Mouse (Mus musculus): Measurements from ENCODE around the gene Npc2.

Npc2 gene

GRCm38 (mm10) chr12:84772726-84773441 is at the start of gene Npc2, which contains the start of gene Isca2:
Gene Npc2 (minus strand): TSS chr12:84773152.
Gene Isca2 (plus strand): TSS chr12:84773251.
- in situ Hi-C loops (cut with MboI; ENCODE audit: low sequenced_read_pairs): no loop called here

- in situ Hi-C loops (cut with MboI; ENCODE audit: low sequenced_read_pairs): no loop called here
Measured at GRCm38 (mm10) chr12:84819236-84820168, 46.5 kb upstream of the Npc2 start.

- in situ Hi-C loops (cut with MboI; ENCODE audit: low sequenced_read_pairs): no loop called here
Measured at GRCm38 (mm10) chr12:84818496-84818895, 45.5 kb upstream of the Npc2 start.

- in situ Hi-C loops (cut with MboI; ENCODE audit: low sequenced_read_pairs): no loop called here
Measured at GRCm38 (mm10) chr12:84814663-84815325, 41.8 kb upstream of the Npc2 start.

- in situ Hi-C loops (cut with MboI; ENCODE audit: low sequenced_read_pairs): no loop called here
Measured at GRCm38 (mm10) chr12:84813773-84814172, 40.8 kb upstream of the Npc2 start.

- in situ Hi-C loops (cut with MboI; ENCODE audit: low sequenced_read_pairs): no loop called here
Measured at GRCm38 (mm10) chr12:84812004-84812403, 39.1 kb upstream of the Npc2 start.

- in situ Hi-C loops (cut with MboI; ENCODE audit: low sequenced_read_pairs): no loop called here
Measured at GRCm38 (mm10) chr12:84811510-84811909, 38.6 kb upstream of the Npc2 start.

- in situ Hi-C loops (cut with MboI; ENCODE audit: low sequenced_read_pairs): no loop called here
Measured at GRCm38 (mm10) chr12:84810810-84811209, 37.9 kb upstream of the Npc2 start.

- in situ Hi-C loops (cut with MboI; ENCODE audit: low sequenced_read_pairs): no loop called here
Measured at GRCm38 (mm10) chr12:84809033-84809432, 36.1 kb upstream of the Npc2 start.

GRCm38 (mm10) chr12:84807351-84807750 is 34.4 kb upstream of the Npc2 start:
- in situ Hi-C loops (cut with MboI; ENCODE audit: low sequenced_read_pairs): no loop called here

- in situ Hi-C loops (cut with MboI; ENCODE audit: low sequenced_read_pairs): no loop called here
Measured at GRCm38 (mm10) chr12:84806726-84807125, 33.8 kb upstream of the Npc2 start.

GRCm38 (mm10) chr12:84806010-84806409 is 33.1 kb upstream of the Npc2 start:
- in situ Hi-C loops (cut with MboI; ENCODE audit: low sequenced_read_pairs): no loop called here

- in situ Hi-C loops (cut with MboI; ENCODE audit: low sequenced_read_pairs): no loop called here
Measured at GRCm38 (mm10) chr12:84805228-84805842, 32.4 kb upstream of the Npc2 start.

- in situ Hi-C loops (cut with MboI; ENCODE audit: low sequenced_read_pairs): no loop called here
Measured at GRCm38 (mm10) chr12:84802625-84803024, 29.7 kb upstream of the Npc2 start.

- in situ Hi-C loops (cut with MboI; ENCODE audit: low sequenced_read_pairs): no loop called here
Measured at GRCm38 (mm10) chr12:84801532-84802110, 28.7 kb upstream of the Npc2 start.

GRCm38 (mm10) chr12:84800419-84800818 is 27.5 kb upstream of the Npc2 start:
- in situ Hi-C loops (cut with MboI; ENCODE audit: low sequenced_read_pairs): no loop called here

- in situ Hi-C loops (cut with MboI; ENCODE audit: low sequenced_read_pairs): no loop called here
Measured at GRCm38 (mm10) chr12:84799086-84799485, 26.1 kb upstream of the Npc2 start.

GRCm38 (mm10) chr12:84794647-84795046 is 21.7 kb upstream of the Npc2 start:
- in situ Hi-C loops (cut with MboI; ENCODE audit: low sequenced_read_pairs): no loop called here

- in situ Hi-C loops (cut with MboI; ENCODE audit: low sequenced_read_pairs): no loop called here
Measured at GRCm38 (mm10) chr12:84792629-84793028, 19.7 kb upstream of the Npc2 start.

GRCm38 (mm10) chr12:84790853-84791252 is 17.9 kb upstream of the Npc2 start:
- in situ Hi-C loops (cut with MboI; ENCODE audit: low sequenced_read_pairs): no loop called here

GRCm38 (mm10) chr12:84786091-84786490 is 13.1 kb upstream of the Npc2 start:
- in situ Hi-C loops (cut with MboI; ENCODE audit: low sequenced_read_pairs): no loop called here

Data from CH12F3 (cell line).